ENCODE assay signal across 25 mouse cellular contexts in the genomic region with DNA sequence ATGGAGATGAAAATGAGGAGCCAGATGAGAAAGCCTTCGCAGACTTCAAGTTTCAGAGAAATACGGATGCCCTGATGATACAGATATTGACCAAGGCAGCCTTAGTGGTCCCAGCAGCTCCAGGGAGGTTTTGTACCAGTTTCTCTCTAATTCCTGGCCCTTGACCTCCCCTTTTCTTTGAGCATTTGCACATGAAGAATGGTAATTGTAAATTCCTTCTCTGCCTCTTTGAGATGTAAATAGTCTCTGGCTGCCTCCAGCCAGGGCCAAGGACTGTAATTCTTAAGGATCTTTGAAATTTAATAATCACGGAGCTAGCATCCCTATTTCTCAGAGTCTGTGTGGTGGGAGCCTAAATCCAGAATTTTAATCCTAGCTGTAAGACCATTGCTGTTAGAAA.
A peak's percentile ranks its signal among the peaks of the same experiment; 100 is the strongest.
DNase-seq lines count a peak whose midpoint lies in the region; ATAC-seq lines count a peak whose summit lies in the region.
"Had no signal": no experiment of that assay in that cellular context is flagged by ENCODE, and none has a peak within 500 bp of the region (broad histone marks: within the 10 kb centered on the region; RNA-seq: fewer than 3 reads in every experiment).

No protein-coding gene starts in this region.

- H3K27me3 ChIP-seq in heart, embryonic 12.5 days (replicated peaks) = no peaks in the 10 kb centered on the region
- no peaks in the 10 kb centered on the region for H3K27me3 ChIP-seq in midbrain, embryonic 11.5 days (ENCODE audit: control insufficient read depth, insufficient read depth, low read length)
- no peaks in the 10 kb centered on the region for H3K27me3 ChIP-seq in midbrain, embryonic 16.5 days (ENCODE audit: control insufficient read depth, insufficient read depth, low read depth, low read length)
- H3K27me3 ChIP-seq: forebrain, embryonic 12.5 days; forebrain, embryonic 15.5 days; heart, embryonic 15.5 days; hindbrain, embryonic 12.5 days; hindbrain, embryonic 15.5 days had no signal

- H3K4me3 ChIP-seq in heart, embryonic 12.5 days = no peak overlapping the region
- no peak overlapping the region for H3K4me3 ChIP-seq in midbrain, embryonic 11.5 days (ENCODE audit: low read depth, low read length)
- H3K4me3 ChIP-seq in midbrain, embryonic 16.5 days (ENCODE audit: low read depth, low read length) = no peak overlapping the region
- H3K4me3 ChIP-seq: forebrain, embryonic 12.5 days; forebrain, embryonic 15.5 days; heart, embryonic 15.5 days; hindbrain, embryonic 12.5 days; hindbrain, embryonic 15.5 days had no signal

- intact Hi-C loops in left cerebral cortex, postnatal 36 days (cut with DNase I) = no loop called here

- H3K27ac ChIP-seq in heart, embryonic 12.5 days (ENCODE audit: poor library complexity, severe bottlenecking) = no peak overlapping the region
- H3K27ac ChIP-seq in midbrain, embryonic 11.5 days (ENCODE audit: low read depth, low read length) = peak overlapping the region; percentile 35; the same call in 1 of the 2 replicates
- H3K27ac ChIP-seq in midbrain, embryonic 16.5 days (ENCODE audit: low read length) = no peak overlapping the region
- H3K27ac ChIP-seq: forebrain, embryonic 12.5 days; forebrain, embryonic 15.5 days; heart, embryonic 15.5 days; hindbrain, embryonic 12.5 days; hindbrain, embryonic 15.5 days had no signal

- no peak overlapping the region for H3K4me2 ChIP-seq in heart, embryonic 12.5 days
- no peak overlapping the region for H3K4me2 ChIP-seq in midbrain, embryonic 11.5 days
- H3K4me2 ChIP-seq in midbrain, embryonic 16.5 days (ENCODE audit: low read length) = no peak overlapping the region
- H3K4me2 ChIP-seq: forebrain, embryonic 12.5 days; forebrain, embryonic 15.5 days; heart, embryonic 11.5 days; heart, embryonic 15.5 days; hindbrain, embryonic 12.5 days; hindbrain, embryonic 15.5 days had no signal

- no peaks in the 10 kb centered on the region for H3K9me3 ChIP-seq in heart, embryonic 12.5 days (replicated peaks)
- H3K9me3 ChIP-seq in midbrain, embryonic 11.5 days (ENCODE audit: control insufficient read depth, low read length) = no peaks in the 10 kb centered on the region
- H3K9me3 ChIP-seq in midbrain, embryonic 16.5 days (replicated peaks; ENCODE audit: control insufficient read depth, low read length, poor library complexity, severe bottlenecking) = no peaks in the 10 kb centered on the region
- H3K9me3 ChIP-seq: forebrain, embryonic 12.5 days; forebrain, embryonic 15.5 days; heart, embryonic 15.5 days; hindbrain, embryonic 12.5 days; hindbrain, embryonic 15.5 days had no signal

- H3K9ac ChIP-seq in heart, embryonic 12.5 days = no peak overlapping the region
- no peak overlapping the region for H3K9ac ChIP-seq in midbrain, embryonic 11.5 days (ENCODE audit: low read length)
- no peak overlapping the region for H3K9ac ChIP-seq in midbrain, embryonic 16.5 days (ENCODE audit: low read depth, low read length)
- H3K9ac ChIP-seq: forebrain, embryonic 12.5 days; forebrain, embryonic 15.5 days; heart, embryonic 15.5 days; hindbrain, embryonic 12.5 days; hindbrain, embryonic 15.5 days had no signal

- WGBS in heart, embryonic 12.5 days = 50% methylated on average over 3 of the region's 3 CpGs
- whole genome bisulfite sequencing in midbrain, embryonic 11.5 days = 18% methylated on average over 3 of the region's 3 CpGs
- 14% methylated on average over 3 of the region's 3 CpGs for WGBS in midbrain, embryonic 16.5 days

- DNase-seq in embryo, embryonic 10 days (ENCODE audit: low spot score) = peak; percentile 30
- no peak for DNase-seq in embryo, embryonic 9.5 days (ENCODE audit: extremely low spot score)
- DNase-seq in heart, adult 11 months = peak; percentile 2
- DNase-seq in midbrain, embryonic 11.5 days (ENCODE audit: low spot score, missing footprints) = no peak
- DNase-seq in left cerebral cortex, postnatal 36 days (ENCODE audit: low spot score in 2 of 2) = no peak
- DNase-seq: adrenal gland, postnatal 10 days; adrenal gland, postnatal 36 days; cerebellum, adult 11 months; cerebellum, adult 2 months; cerebellum, adult 9-11 months; cerebellum, postnatal 36 days; gastrocnemius, postnatal 10 days; gastrocnemius, postnatal 36 days; heart, postnatal 36 days; kidney, adult 2 months had no signal

- no peaks in the 10 kb centered on the region for H3K36me3 ChIP-seq in heart, embryonic 12.5 days
- H3K36me3 ChIP-seq in midbrain, embryonic 11.5 days (ENCODE audit: control insufficient read depth, insufficient read depth, low read length) = no peaks in the 10 kb centered on the region
- no peaks in the 10 kb centered on the region for H3K36me3 ChIP-seq in midbrain, embryonic 16.5 days (ENCODE audit: control insufficient read depth, insufficient read depth, low read length)
- H3K36me3 ChIP-seq: forebrain, embryonic 12.5 days; forebrain, embryonic 15.5 days; heart, embryonic 15.5 days; hindbrain, embryonic 12.5 days; hindbrain, embryonic 15.5 days had no signal

- no peaks in the 10 kb centered on the region for H3K4me1 ChIP-seq in heart, embryonic 12.5 days (replicated peaks)
- H3K4me1 ChIP-seq in midbrain, embryonic 11.5 days (ENCODE audit: control insufficient read depth, insufficient read depth, low read length) = peaks cover 10% of the 10 kb centered on the region
- no peaks in the 10 kb centered on the region for H3K4me1 ChIP-seq in midbrain, embryonic 16.5 days (ENCODE audit: control insufficient read depth, insufficient read depth, low read length)
- H3K4me1 ChIP-seq: heart, embryonic 15.5 days had no signal

- ATAC-seq in heart, embryonic 12.5 days (ENCODE audit: insufficient number of reproducible peaks, low FRiP score) = no peak
- peak; percentile 47; the same call in 1 of the 2 replicates for ATAC-seq in midbrain, embryonic 11.5 days (ENCODE audit: low FRiP score)
- ATAC-seq in midbrain, embryonic 16.5 days = no peak
- no peak for ATAC-seq in CD4-positive, CD25-positive, alpha-beta regulatory T cell, adult 4 months
- ATAC-seq: forebrain, embryonic 15.5 days; intestine, postnatal 0 days had no signal

Comparison
In these comparisons a context has a peak if more than half of its experiments do, and no peak if none do; other contexts are left out.
1. DNase-seq: peak in embryo, embryonic 10 days (single experiment) and heart, adult 11 months (single experiment); none in embryo, embryonic 9.5 days (single experiment), midbrain, embryonic 11.5 days (single experiment) and left cerebral cortex, postnatal 36 days (0 of 2).